Mouse (Mus musculus) CH12.LX (cell line): ENCODE data around the gene Plekhj1. TPM values are rescaled to one million over a fixed set of nuclear protein-coding genes. Genes with fewer than 3 reads are reported as not detected.
"Not testable (repeated sequence)": the region's sequence is repeated elsewhere in the genome, so short reads cannot be mapped to it uniquely, and the experiment has no call there.

Source experiments
- DNase-seq: peaks from one replicate; pipeline ENCODE4 v3.0.0-alpha.2; 2013; ENCODE audit errors: extremely low read depth
- H3K27ac ChIP-seq: 2 replicates; pipeline ENCODE4 v1.5.1; 2012; ENCODE audit warnings: low read depth, mild to moderate bottlenecking, control low read depth, moderate library complexity; ENCODE audit not compliant: insufficient read depth
- H3K27me3 ChIP-seq: replicated peaks from 2 replicates; pipeline ENCODE3; 2012; ENCODE audit warnings: inconsistent platforms
- H3K36me3 ChIP-seq, 2 experiments: replicated peaks in 1 of 2; 2 replicates each; pipeline versions ENCODE3 to v1.6.1; 2012; ENCODE audit warnings: inconsistent platforms in 1 of 2, low read length in 1 of 2, mild to moderate bottlenecking in 1 of 2, mixed read lengths in 1 of 2, moderate library complexity in 1 of 2; ENCODE audit not compliant: control insufficient read depth in 1 of 2, insufficient read depth in 1 of 2
- H3K4me1 ChIP-seq, 2 experiments: 2 replicates each; pipeline ENCODE4 v1.6.1; 2012; ENCODE audit warnings: inconsistent platforms in 1 of 2, moderate library complexity in 1 of 2; ENCODE audit not compliant: insufficient read depth in 2 of 2, control insufficient read depth in 1 of 2
- H3K4me2 ChIP-seq: 2 replicates; pipeline ENCODE4 v1.6.1; 2012; ENCODE audit warnings: low read depth, mild to moderate bottlenecking, control low read depth; ENCODE audit not compliant: poor library complexity, insufficient read depth, severe bottlenecking
- H3K4me3 ChIP-seq, 3 experiments: fragments of 150-350 bp in 1 of 3; sonication (generic) in 1 of 3; replicated peaks in 1 of 3; 2 replicates each; pipeline versions ENCODE3 to v1.5.1; 2011 to 2012; ENCODE audit warnings: low read depth in 2 of 3, low read length in 2 of 3, mild to moderate bottlenecking in 2 of 3, moderate library complexity in 2 of 3, control low read depth in 1 of 3, improper control_type of control experiment in 1 of 3, inconsistent platforms in 1 of 3, mixed read lengths in 1 of 3; ENCODE audit not compliant: poor library complexity in 1 of 3
- H3K79me2 ChIP-seq: replicated peaks from 2 replicates; pipeline ENCODE4 v1.6.1; 2012; ENCODE audit warnings: mild to moderate bottlenecking, moderate library complexity; ENCODE audit not compliant: control insufficient read depth, poor library complexity, insufficient read depth, severe bottlenecking; ENCODE audit errors: extremely low read depth
- H3K9ac ChIP-seq: 2 replicates; pipeline ENCODE4 v1.6.1; 2012; ENCODE audit warnings: low read depth, mild to moderate bottlenecking, control low read depth, moderate library complexity; ENCODE audit not compliant: insufficient read depth
- H3K9me3 ChIP-seq: replicated peaks from 2 replicates; pipeline ENCODE3; 2012; ENCODE audit warnings: low read length, inconsistent platforms, mixed read lengths
- CTCF ChIP-seq, 2 experiments: IDR thresholded peaks in 1 of 2; conservative IDR thresholded peaks in 1 of 2; 2 replicates each; pipeline ENCODE4 v1.5.1; 2011 to 2012; ENCODE audit warnings: low read depth in 2 of 2, low read length in 2 of 2, improper control_type of control experiment in 1 of 2, inconsistent platforms in 1 of 2, mild to moderate bottlenecking in 1 of 2, moderate library complexity in 1 of 2
- JUND ChIP-seq: conservative IDR thresholded peaks from 2 replicates; pipeline ENCODE4 v1.6.1; 2011; ENCODE audit warnings: low read depth, low read length, improper control_type of control experiment
- MAFK ChIP-seq: IDR thresholded peaks from 2 replicates; pipeline ENCODE4 v1.6.1; 2011; ENCODE audit warnings: low read length, improper control_type of control experiment; ENCODE audit not compliant: insufficient replicate concordance
- MXI1 ChIP-seq: IDR thresholded peaks from 2 replicates; pipeline ENCODE4 v1.6.1; 2011; ENCODE audit warnings: mild to moderate bottlenecking, low read depth, low read length, improper control_type of control experiment
- MYC ChIP-seq: IDR thresholded peaks from 2 replicates; pipeline ENCODE4 v1.6.1; 2011; ENCODE audit warnings: low read depth, mild to moderate bottlenecking, improper control_type of control experiment, low read length
- RCOR1 ChIP-seq: conservative IDR thresholded peaks from 2 replicates; pipeline ENCODE4 v1.6.1; 2012; ENCODE audit warnings: low read depth, mild to moderate bottlenecking, inconsistent platforms, low read length, improper control_type of control experiment
- SIN3A ChIP-seq: IDR thresholded peaks from 2 replicates; pipeline ENCODE4 v1.6.1; 2012; ENCODE audit warnings: low read length, improper control_type of control experiment, inconsistent platforms
- SMC3 ChIP-seq: IDR thresholded peaks from 2 replicates; pipeline ENCODE4 v1.6.1; 2011; ENCODE audit warnings: low read depth, low read length, improper control_type of control experiment
- ZNF384 ChIP-seq: IDR thresholded peaks from 2 replicates; pipeline ENCODE4 v1.6.1; 2012; ENCODE audit warnings: low read depth, low read length, improper control_type of control experiment, inconsistent platforms
- dilution Hi-C: fragments of 300-500 bp; cut with MboI; formaldehyde crosslinking; loops from 2 replicates; pipeline ENCODE4 v1.14.3; 2020; ENCODE audit warnings: low sequenced_read_pairs; ENCODE audit not compliant: extremely low pct_unique_long_range_greater_than_20kb, extremely low pct_ligation_motif_present
- in situ Hi-C: fragments of 300-500 bp; cut with MboI; formaldehyde crosslinking; loops from 3 replicates; pipeline ENCODE4 v1.14.3; 2019; ENCODE audit warnings: low sequenced_read_pairs, low pct_ligation_motif_present, low pct_unique_long_range_greater_than_20kb, mixed read lengths
- polyA plus RNA-seq: library from polyadenylated mRNA; unstranded; fragments of >175 nt; gene quantifications from 2 replicates; pipeline ENCODE4 v1.2.1, GENCODE M21; 2012; ENCODE audit warnings: low read depth; ENCODE audit not compliant: insufficient read length
- total RNA-seq, 2 experiments: library from RNA; depleted of rRNA; stranded (reverse); fragments of 300-350 nt in 1 of 2; fragments of >200 nt in 1 of 2; gene quantifications; 2 replicates each; pipeline ENCODE4 v1.2.3; 2012 to 2014

Plekhj1 gene
- total and polyA plus RNA-seq, 3 experiments: 63.4 to 123 (median 63.8) TPM

GRCm38 (mm10) chr10:80817955-80818354 is 19.5 kb upstream of the Plekhj1 start:
- H3K9ac ChIP-seq, H3K27me3 ChIP-seq, in situ Hi-C loops, H3K36me3 ChIP-seq, H3K27ac ChIP-seq, H3K4me3 ChIP-seq, dilution Hi-C loops, DNase-seq, H3K79me2 ChIP-seq, H3K4me2 ChIP-seq, H3K9me3 ChIP-seq: not testable (repeated sequence)
- peak in 1 of 2 experiments; percentile 36; a peak in 2 of 4 replicates for TF ChIP-seq CTCF (conservative IDR thresholded peaks at IDR 0.05 in 1 of 2, IDR thresholded peaks at IDR 0.05 in 1 of 2; ENCODE audit: low read depth in 2 of 2, low read length in 2 of 2)
- 0 out of 2 replicates have a peak, but pooled peaks have one; percentile 18 for TF ChIP-seq ZNF384
- peak; percentile 51; the same call in 1 of the 2 replicates for TF ChIP-seq MYC
- peaks cover 3 to 12% of the 10 kb centered on the region in 2 experiments for H3K4me1 ChIP-seq

DNA sequence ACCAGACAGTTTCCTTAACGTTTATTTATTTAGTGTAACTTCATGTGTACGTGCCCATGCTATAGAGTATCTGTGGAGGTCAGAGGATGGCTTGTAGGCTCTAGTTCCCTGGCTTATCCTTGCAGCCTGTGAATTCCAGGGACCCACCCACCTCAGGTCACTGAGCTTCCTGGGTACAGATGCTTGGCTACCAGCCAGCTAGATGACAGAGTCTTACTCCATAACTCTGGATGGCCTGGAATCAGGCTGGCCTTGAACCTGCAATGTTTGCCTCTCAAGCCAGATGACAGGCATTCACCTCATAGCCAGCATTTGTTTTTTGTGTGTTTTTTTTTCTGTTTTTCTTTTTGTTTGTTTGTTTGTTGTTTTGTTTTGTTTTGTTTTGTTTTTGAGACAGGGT is 18.7 kb upstream of the Plekhj1 start:
- dilution Hi-C loops: no loop called here
- DNase-seq: no peak
- in situ Hi-C loops: no loop called here
- Histone ChIP-seq H3K9ac (no peak overlapping the region), H3K36me3 (no peaks in the 10 kb centered on the region), H3K79me2 (no peaks in the 10 kb centered on the region), H3K4me2 (no peak overlapping the region), H3K4me1 (peaks cover 8 to 16% of the 10 kb centered on the region in 2 experiments), H3K4me3 (no peak overlapping the region), H3K27ac (no peak overlapping the region), H3K9me3 (no peaks in the 10 kb centered on the region), H3K27me3 (no peaks in the 10 kb centered on the region)
- TF ChIP-seq JUND (no peak), SMC3 (no peak)

DNA sequence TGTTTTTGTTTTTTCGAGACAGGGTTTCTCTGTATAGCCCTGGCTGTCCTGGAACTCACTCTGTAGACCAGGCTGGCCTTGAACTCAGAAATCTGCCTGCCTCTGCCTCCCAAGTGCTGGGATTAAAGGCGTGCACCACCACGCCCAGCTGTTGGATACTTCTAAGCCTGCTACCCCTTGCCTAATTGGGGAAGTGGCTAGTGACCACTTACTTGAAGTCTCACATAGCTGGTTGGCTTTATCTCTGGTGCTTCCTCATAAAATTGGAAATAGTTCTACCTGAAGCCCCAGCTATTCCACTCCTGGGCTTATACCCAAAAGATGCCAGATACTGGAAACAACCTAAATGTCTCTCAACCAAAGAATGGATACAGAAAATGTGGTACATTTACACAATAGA is 17.9 kb upstream of the Plekhj1 start:
- in situ Hi-C loops, DNase-seq: not testable (repeated sequence)

GRCm38 (mm10) chr10:80814800-80815199 is 16.4 kb upstream of the Plekhj1 start:
- dilution Hi-C loops: no loop called here
- no peak for DNase-seq
- TF ChIP-seq MAFK: no peak
- TF ChIP-seq CTCF (conservative IDR thresholded peaks at IDR 0.05 in 1 of 2, IDR thresholded peaks at IDR 0.05 in 1 of 2; ENCODE audit: low read depth in 2 of 2, low read length in 2 of 2): peak in 1 of 2 experiments; percentile 53; a peak in 2 of 4 replicates
- TF ChIP-seq SMC3: 0 out of 2 replicates have a peak, but pooled peaks have one; percentile 14
- no peak for TF ChIP-seq MXI1
- no peak for TF ChIP-seq RCOR1
- TF ChIP-seq SIN3A: no peak

More for the DNA sequence above, 17.9 kb upstream of the Plekhj1 start:
- H3K79me2 ChIP-seq, H3K27me3 ChIP-seq, H3K36me3 ChIP-seq, H3K4me2 ChIP-seq, H3K9me3 ChIP-seq, H3K9ac ChIP-seq, dilution Hi-C loops, H3K4me3 ChIP-seq, H3K27ac ChIP-seq: not testable (repeated sequence)
- peaks cover 10 to 17% of the 10 kb centered on the region in 2 experiments for H3K4me1 ChIP-seq

More at GRCm38 (mm10) chr10:80814800-80815199, 16.4 kb upstream of the Plekhj1 start:
- no peak overlapping the region for H3K4me2 ChIP-seq
- no peak overlapping the region for H3K27ac ChIP-seq
- no peaks in the 10 kb centered on the region for H3K79me2 ChIP-seq
- no peaks in the 10 kb centered on the region for H3K27me3 ChIP-seq
- no peaks in the 10 kb centered on the region for H3K36me3 ChIP-seq
- H3K9me3 ChIP-seq: no peaks in the 10 kb centered on the region
- in situ Hi-C loops: no loop called here
- H3K4me3 ChIP-seq: no peak overlapping the region
- H3K9ac ChIP-seq: no peak overlapping the region
- peaks cover 10 to 17% of the 10 kb centered on the region in 2 experiments for H3K4me1 ChIP-seq
